Mouse (Mus musculus) frontal cortex, adult (tissue): ENCODE results near the gene Plch2.
A peak's percentile ranks its signal among the peaks of the same experiment; 100 is the strongest.
"Not testable (repeated sequence)": the region's sequence is repeated elsewhere in the genome, so short reads cannot be mapped to it uniquely, and the experiment has no call there.

Source experiments
- ATAC-seq: cut with Nextera tagmentation; 2 replicates; pipeline ENCODE4 v1.9.2; 2017; ENCODE audit warnings: mild to moderate bottlenecking, moderate library complexity, mixed read lengths; ENCODE audit not compliant: low TSS enrichment

Plch2 gene

GRCm38 (mm10) chr4:155056724-155057123 lies at the start of gene Plch2:
Plch2 (minus strand) TSS chr4:155056784.
- no peak for ATAC-seq

GRCm38 (mm10) chr4:155098572-155098971 lies 42.0 kb upstream of the Plch2 start:
- no peak for ATAC-seq

- no peak for ATAC-seq
These were observed 40.9 kb upstream of the Plch2 start for GRCm38 (mm10) chr4:155097452-155097851.

- ATAC-seq: no peak
These were observed 39.4 kb upstream of the Plch2 start for GRCm38 (mm10) chr4:155095967-155096366.

GRCm38 (mm10) chr4:155095238-155095900 lies 38.8 kb upstream of the Plch2 start:
- peak; percentile 91 for ATAC-seq

- 0 out of 2 replicates have a peak, but pooled peaks have one; percentile 38 for ATAC-seq
These were observed 38.0 kb upstream of the Plch2 start for GRCm38 (mm10) chr4:155094565-155094964.

GRCm38 (mm10) chr4:155093431-155094149 lies 37.0 kb upstream of the Plch2 start:
- no peak for ATAC-seq

GRCm38 (mm10) chr4:155092718-155093430 lies 36.3 kb upstream of the Plch2 start:
- ATAC-seq: no peak

- no peak for ATAC-seq
These were observed 34.3 kb upstream of the Plch2 start for GRCm38 (mm10) chr4:155090688-155091449.

- ATAC-seq: no peak
These were observed 33.6 kb upstream of the Plch2 start for GRCm38 (mm10) chr4:155090147-155090546.

GRCm38 (mm10) chr4:155089241-155089640 lies 32.7 kb upstream of the Plch2 start:
- ATAC-seq: no peak

- ATAC-seq: peak; percentile 98
These were observed 29.8 kb upstream of the Plch2 start, which contains the start of the genes Rer1 and Morn1 for GRCm38 (mm10) chr4:155086108-155087024. Rer1 (minus strand) TSS chr4:155086382. Morn1 (plus strand) TSS chr4:155086577.

GRCm38 (mm10) chr4:155085206-155086107 lies 28.9 kb upstream of the Plch2 start:
- no peak for ATAC-seq

- ATAC-seq: no peak
These were observed 27.8 kb upstream of the Plch2 start for GRCm38 (mm10) chr4:155084351-155084750.

GRCm38 (mm10) chr4:155083553-155083952 lies 27.0 kb upstream of the Plch2 start:
- ATAC-seq: no peak

GRCm38 (mm10) chr4:155079666-155080065 lies 23.1 kb upstream of the Plch2 start:
- ATAC-seq: no peak

- not testable (repeated sequence) for ATAC-seq
These were observed 22.2 kb upstream of the Plch2 start for GRCm38 (mm10) chr4:155078808-155079207.

- no peak for ATAC-seq
These were observed 20.1 kb upstream of the Plch2 start for GRCm38 (mm10) chr4:155076677-155077076.

GRCm38 (mm10) chr4:155075813-155076212 lies 19.2 kb upstream of the Plch2 start:
- ATAC-seq: no peak

GRCm38 (mm10) chr4:155075137-155075536 lies 18.6 kb upstream of the Plch2 start:
- ATAC-seq: no peak
